ENCODE assay signal across 18 mouse cellular contexts in the genomic region with DNA sequence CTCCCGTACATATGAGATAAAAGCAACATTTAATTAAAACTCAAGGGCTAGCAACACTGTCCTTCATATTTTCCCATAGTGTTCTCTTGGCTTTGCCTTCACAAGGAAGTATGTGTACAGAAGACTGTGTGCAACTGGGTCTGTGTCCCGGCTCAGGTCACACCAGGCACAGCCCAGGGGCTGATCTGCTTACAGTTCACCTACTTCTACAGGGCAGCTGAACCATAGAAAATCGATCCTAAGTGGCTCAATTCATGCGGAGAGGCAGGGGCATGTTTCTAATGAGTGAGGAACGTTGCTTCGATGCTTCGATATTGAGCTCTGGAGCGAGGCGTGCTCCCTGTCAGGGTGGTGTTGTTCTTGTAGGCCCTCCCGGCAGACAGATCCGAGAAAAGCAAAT. TPM values are rescaled to one million over a fixed set of nuclear protein-coding genes. Genes with fewer than 3 reads are reported as not detected.
DNase-seq lines count a peak whose midpoint lies in the region; ATAC-seq lines count a peak whose summit lies in the region.
"Had no signal": no experiment of that assay in that cellular context is flagged by ENCODE, and none has a peak within 500 bp of the region (broad histone marks: within the 10 kb centered on the region; RNA-seq: fewer than 3 reads in every experiment).

No protein-coding gene starts in this region.

- DNase-seq in embryo, embryonic 10.5 days (ENCODE audit: low spot score), result peak; percentile 30
- no peak for DNase-seq in embryo, embryonic 9.5 days (ENCODE audit: extremely low spot score)
- peak; percentile 17 for DNase-seq in hindbrain, embryonic 11.5 days (ENCODE audit: low spot score)
- DNase-seq in retina, embryonic 14.5 days (ENCODE audit: low spot score), result peak; percentile 77
- DNase-seq in midbrain, embryonic 11.5 days (ENCODE audit: low spot score, missing footprints), result no peak
- no peak for DNase-seq in spleen, postnatal 36 days (ENCODE audit: low spot score in 2 of 2)
- DNase-seq: adrenal gland, postnatal 10 days; cerebellum, adult 18-20 months; cerebellum, postnatal 10 days; forebrain, postnatal 0 days; gastrocnemius, postnatal 25 days; heart, postnatal 10 days; heart, postnatal 4 days; kidney, adult 18-20 months had no signal

- H3K4me3 ChIP-seq in hindbrain, embryonic 11.5 days (ENCODE audit: low read depth, low read length), result no peak overlapping the region
- H3K4me3 ChIP-seq in hindbrain, embryonic 13.5 days, result no peak overlapping the region
- no peak overlapping the region for H3K4me3 ChIP-seq in midbrain, embryonic 11.5 days (ENCODE audit: low read depth, low read length)
- H3K4me3 ChIP-seq: embryonic facial prominence, embryonic 13.5 days; intestine, embryonic 15.5 days had no signal

- H3K4me1 ChIP-seq in hindbrain, embryonic 11.5 days (replicated peaks; ENCODE audit: control insufficient read depth, insufficient read depth, low read length), result 0 out of 2 replicates have a peak, but pooled peaks cover 2% of the 10 kb centered on the region
- no peaks in the 10 kb centered on the region; the same call in 1 of the 2 replicates for H3K4me1 ChIP-seq in hindbrain, embryonic 13.5 days (replicated peaks)
- H3K4me1 ChIP-seq in midbrain, embryonic 11.5 days (ENCODE audit: control insufficient read depth, insufficient read depth, low read length), result no peaks in the 10 kb centered on the region

- WGBS in hindbrain, embryonic 11.5 days, result 54% methylated on average over 11 of the region's 11 CpGs
- WGBS in hindbrain, embryonic 13.5 days, result 43% methylated on average over 11 of the region's 11 CpGs
- 64% methylated on average over 11 of the region's 11 CpGs for WGBS in midbrain, embryonic 11.5 days

- no peak overlapping the region for H3K4me2 ChIP-seq in hindbrain, embryonic 11.5 days (replicated peaks; ENCODE audit: low read depth, low read length)
- H3K4me2 ChIP-seq in hindbrain, embryonic 13.5 days, result no peak overlapping the region
- H3K4me2 ChIP-seq in midbrain, embryonic 11.5 days, result no peak overlapping the region
- H3K4me2 ChIP-seq: embryonic facial prominence, embryonic 13.5 days; hindbrain, embryonic 14.5 days; intestine, embryonic 15.5 days had no signal

- no peaks in the 10 kb centered on the region for H3K9me3 ChIP-seq in hindbrain, embryonic 11.5 days (ENCODE audit: control insufficient read depth, low read length)
- no peaks in the 10 kb centered on the region for H3K9me3 ChIP-seq in hindbrain, embryonic 13.5 days
- no peaks in the 10 kb centered on the region for H3K9me3 ChIP-seq in midbrain, embryonic 11.5 days (ENCODE audit: control insufficient read depth, low read length)
- H3K9me3 ChIP-seq: embryonic facial prominence, embryonic 13.5 days; intestine, embryonic 15.5 days had no signal

- no peak overlapping the region for H3K27ac ChIP-seq in hindbrain, embryonic 11.5 days (ENCODE audit: low read depth, low read length)
- H3K27ac ChIP-seq in hindbrain, embryonic 13.5 days, result no peak overlapping the region
- H3K27ac ChIP-seq in midbrain, embryonic 11.5 days (ENCODE audit: low read depth, low read length), result no peak overlapping the region
- H3K27ac ChIP-seq: embryonic facial prominence, embryonic 13.5 days; hindbrain, embryonic 14.5 days; intestine, embryonic 15.5 days had no signal

- no peak overlapping the region for H3K9ac ChIP-seq in hindbrain, embryonic 11.5 days (ENCODE audit: low read depth, low read length)
- H3K9ac ChIP-seq in hindbrain, embryonic 13.5 days, result no peak overlapping the region
- H3K9ac ChIP-seq in midbrain, embryonic 11.5 days (ENCODE audit: low read length), result no peak overlapping the region
- H3K9ac ChIP-seq: embryonic facial prominence, embryonic 13.5 days; forebrain, postnatal 0 days; hindbrain, embryonic 14.5 days; intestine, embryonic 15.5 days had no signal

- no peaks in the 10 kb centered on the region for H3K27me3 ChIP-seq in hindbrain, embryonic 11.5 days (ENCODE audit: control insufficient read depth, insufficient read depth, low read length)
- 0 out of 2 replicates have a peak, but pooled peaks cover 4% of the 10 kb centered on the region for H3K27me3 ChIP-seq in hindbrain, embryonic 13.5 days
- H3K27me3 ChIP-seq in midbrain, embryonic 11.5 days (ENCODE audit: control insufficient read depth, insufficient read depth, low read length), result no peaks in the 10 kb centered on the region
- H3K27me3 ChIP-seq: embryonic facial prominence, embryonic 13.5 days; intestine, embryonic 15.5 days had no signal

- ATAC-seq in hindbrain, embryonic 11.5 days (ENCODE audit: low FRiP score), result no peak
- no peak for ATAC-seq in hindbrain, embryonic 13.5 days (ENCODE audit: low FRiP score)
- no peak for ATAC-seq in midbrain, embryonic 11.5 days (ENCODE audit: low FRiP score)
- ATAC-seq: forebrain, postnatal 0 days; intestine, embryonic 15.5 days had no signal

- no peaks in the 10 kb centered on the region for H3K36me3 ChIP-seq in hindbrain, embryonic 11.5 days (ENCODE audit: control insufficient read depth, insufficient read depth, low read length)
- no peaks in the 10 kb centered on the region for H3K36me3 ChIP-seq in hindbrain, embryonic 13.5 days
- H3K36me3 ChIP-seq in midbrain, embryonic 11.5 days (ENCODE audit: control insufficient read depth, insufficient read depth, low read length), result no peaks in the 10 kb centered on the region
- H3K36me3 ChIP-seq: embryonic facial prominence, embryonic 13.5 days; intestine, embryonic 15.5 days had no signal

RNA-seq across cellular contexts. Expression of gene Ano10, which starts 21.3 kb away (rescaled TPM):
- 51.9 and 52.5 TPM in 2 replicates for polyA plus RNA-seq in hindbrain, embryonic 11.5 days (2014; fragmentation: Nextera tagmentation; extraction: Ambion mirVana)
- polyA plus RNA-seq in hindbrain, embryonic 13.5 days (2015; fragmentation: Nextera tagmentation; extraction: Ambion mirVana), result 48.7 and 49.7 TPM in 2 replicates
- 39.4 and 46.3 TPM in 2 replicates for polyA plus RNA-seq in midbrain, embryonic 11.5 days (2014; fragmentation: Nextera tagmentation; extraction: Ambion mirVana)

RNA-seq across cellular contexts. Expression of gene Abhd5, which starts 35.9 kb away (rescaled TPM):
- 21.9 and 23.7 TPM in 2 replicates for polyA plus RNA-seq in hindbrain, embryonic 11.5 days (2014; fragmentation: Nextera tagmentation; extraction: Ambion mirVana)
- 21.2 and 21.5 TPM in 2 replicates for polyA plus RNA-seq in hindbrain, embryonic 13.5 days (2015; fragmentation: Nextera tagmentation; extraction: Ambion mirVana)
- 19.9 and 20.0 TPM in 2 replicates for polyA plus RNA-seq in midbrain, embryonic 11.5 days (2014; fragmentation: Nextera tagmentation; extraction: Ambion mirVana)

Comparison
In these comparisons a context has a peak if more than half of its experiments do, and no peak if none do; other contexts are left out.
1. DNase-seq: peak in embryo, embryonic 10.5 days (single experiment), hindbrain, embryonic 11.5 days (single experiment) and retina, embryonic 14.5 days (single experiment); none in embryo, embryonic 9.5 days (single experiment), midbrain, embryonic 11.5 days (single experiment) and spleen, postnatal 36 days (0 of 2).